Mouse (Mus musculus): Measurements from ENCODE around the gene Gpx7. TPM values are rescaled to one million over a fixed set of nuclear protein-coding genes. Genes with fewer than 3 reads are reported as not detected.
"Not testable (repeated sequence)": the region's sequence is repeated elsewhere in the genome, so short reads cannot be mapped to it uniquely, and the experiment has no call there.

The Gpx7 gene
- total and polyA plus RNA-seq, 3 experiments = 0.11 TPM; not detected in 2

DNA sequence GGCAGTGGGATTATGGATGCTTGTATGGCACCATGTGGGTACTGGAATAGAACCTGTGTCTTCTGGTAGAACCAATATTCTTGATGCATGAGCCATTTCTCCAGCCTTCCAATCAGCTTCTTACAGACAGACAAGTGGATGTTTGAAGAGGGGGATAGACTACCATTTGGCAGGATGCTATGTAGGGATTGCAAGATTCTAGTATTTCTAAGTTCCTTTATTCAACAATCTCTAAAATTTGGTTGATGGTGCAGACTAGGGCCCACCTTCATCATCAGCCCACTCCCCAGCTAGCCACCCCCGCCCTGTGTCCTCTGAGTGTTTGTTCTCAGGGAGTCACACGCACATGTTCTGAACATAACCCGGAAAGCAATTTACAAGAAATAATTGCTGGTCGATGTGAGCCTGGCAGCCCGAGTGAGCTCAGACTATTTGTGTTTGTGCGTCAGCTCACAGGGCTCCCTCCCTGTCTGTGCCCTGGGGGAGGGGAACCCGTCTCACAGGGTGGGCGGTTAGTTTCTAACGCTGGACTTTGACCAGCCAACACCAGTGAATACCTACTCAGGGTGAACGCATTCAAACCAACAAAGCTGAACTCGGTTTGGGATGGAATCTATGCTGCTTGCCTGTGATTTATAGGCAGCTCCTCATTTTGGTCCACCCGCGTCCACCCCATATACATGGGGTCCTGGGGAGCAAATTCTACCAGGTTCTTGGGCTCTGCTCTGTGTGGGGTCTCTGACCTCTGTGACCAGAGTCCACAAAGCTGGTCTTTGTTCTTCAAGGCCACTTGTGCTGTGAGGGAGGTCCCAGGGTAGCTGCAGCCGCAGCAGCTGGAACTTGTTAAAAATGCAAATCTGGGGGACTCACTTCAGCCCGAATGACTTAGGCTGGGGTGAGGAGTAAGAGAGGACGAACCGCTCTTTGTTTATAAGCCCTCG is 44.2 kb downstream of the Gpx7 start:
- Histone ChIP-seq H3K4me3 (ENCODE audit: low read depth, low read length) (no peak overlapping the region), H3K36me3 (replicated peaks) (no peaks in the 10 kb centered on the region), H3K4me1 (ENCODE audit: insufficient read depth, low read depth, low read length) (no peaks in the 10 kb centered on the region), H3K9me3 (replicated peaks) (no peaks in the 10 kb centered on the region), H3K27me3 (ENCODE audit: insufficient read depth, low read length) (peaks cover 59% of the 10 kb centered on the region)
- no peak for TF ChIP-seq GATA1 (IDR thresholded peaks at IDR 0.05; ENCODE audit: borderline replicate concordance, low read length)
- no peak for TF ChIP-seq POLR2AphosphoS5 (IDR thresholded peaks at IDR 0.05; ENCODE audit: insufficient replicate concordance, low read depth, low read length)
- TF ChIP-seq TAL1 (conservative IDR thresholded peaks at IDR 0.05; ENCODE audit: low read depth, low read length) = no peak
- TF ChIP-seq CTCF (IDR thresholded peaks at IDR 0.05; ENCODE audit: low read depth, low read length) = no peak
- TF ChIP-seq GATA2 (IDR thresholded peaks at IDR 0.05; ENCODE audit: borderline replicate concordance, low read depth, low read length) = no peak
- ATAC-seq (ENCODE audit: extremely low read depth, insufficient number of reproducible peaks, low FRiP score, poor library complexity, severe bottlenecking) (no peak), DNase-seq (ENCODE audit: low spot score) (no peak)

DNA sequence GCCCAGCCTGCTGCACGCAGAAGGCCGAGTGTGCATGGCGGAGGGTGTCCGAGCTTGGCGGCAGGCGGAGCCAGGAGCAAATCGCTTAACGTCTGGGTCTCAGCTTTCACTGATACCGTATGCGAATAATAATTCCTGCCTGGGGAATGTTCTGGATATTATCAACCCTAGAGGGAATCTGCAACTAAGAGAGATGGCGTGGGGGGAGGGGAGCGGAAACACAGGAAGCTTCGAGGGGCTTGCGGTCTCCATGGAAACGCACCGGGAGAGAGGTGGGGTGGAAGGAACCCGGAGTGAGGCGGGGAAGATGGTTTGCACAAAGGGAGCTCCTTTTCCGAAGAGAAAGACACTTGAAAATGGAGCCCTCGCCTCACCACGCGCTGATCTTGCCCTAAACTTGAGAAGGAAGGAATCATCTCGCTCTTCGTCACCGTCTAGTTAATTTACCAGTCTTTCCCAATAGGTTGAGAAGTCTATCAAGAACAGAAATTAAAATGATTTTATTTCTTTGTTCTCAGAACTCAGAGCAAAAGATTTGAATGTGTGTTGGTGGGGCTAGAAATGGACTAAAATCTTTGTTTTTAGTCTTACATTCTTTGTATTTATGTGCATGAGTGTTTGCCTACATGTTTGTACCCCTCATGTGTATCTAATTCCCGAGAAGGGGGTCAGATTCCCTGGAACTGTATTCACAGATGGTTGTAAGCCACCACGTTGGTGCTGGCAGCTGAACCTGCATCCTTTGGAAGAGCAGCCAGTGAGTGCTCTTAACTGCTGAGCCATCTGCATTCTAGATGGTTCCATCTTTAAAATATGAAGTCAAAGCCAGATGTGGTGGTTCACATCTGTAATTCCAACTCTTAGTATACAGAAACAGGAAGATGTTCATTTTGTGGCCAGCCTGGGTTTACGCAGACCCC is 46.4 kb downstream of the Gpx7 start:
- ATAC-seq (ENCODE audit: extremely low read depth, insufficient number of reproducible peaks, low FRiP score, poor library complexity, severe bottlenecking) = no peak

DNA sequence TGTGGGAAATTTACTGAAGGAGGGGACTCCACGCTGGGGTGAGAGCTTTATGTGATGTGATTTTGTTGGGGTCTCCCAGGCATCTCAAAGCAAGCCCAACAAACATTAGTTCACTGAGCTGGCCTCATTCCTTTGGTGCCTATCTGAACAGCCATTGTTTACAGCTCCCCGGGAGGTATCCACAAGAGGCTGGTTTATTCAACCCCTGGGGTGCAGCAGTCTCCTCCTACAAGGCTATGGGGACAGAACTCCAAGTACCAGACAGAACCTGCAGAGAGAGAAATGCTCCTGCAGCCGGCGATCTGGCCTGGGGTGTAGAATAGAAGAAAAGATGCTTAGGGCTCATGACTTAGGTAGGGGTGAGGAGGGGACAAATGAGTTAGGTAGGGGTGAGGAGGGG is 48.3 kb downstream of the Gpx7 start:
- Histone ChIP-seq H3K9me3 (replicated peaks) (no peaks in the 10 kb centered on the region), H3K4me1 (ENCODE audit: insufficient read depth, low read depth, low read length) (peaks cover 2% of the 10 kb centered on the region), H3K4me3 (ENCODE audit: low read depth, low read length) (no peak overlapping the region), H3K36me3 (replicated peaks) (no peaks in the 10 kb centered on the region), H3K27me3 (ENCODE audit: insufficient read depth, low read length) (peaks cover 65% of the 10 kb centered on the region)
- DNase-seq (ENCODE audit: low spot score) (no peak), ATAC-seq (ENCODE audit: extremely low read depth, insufficient number of reproducible peaks, low FRiP score, poor library complexity, severe bottlenecking) (no peak)
- TF ChIP-seq POLR2AphosphoS5 (IDR thresholded peaks at IDR 0.05; ENCODE audit: insufficient replicate concordance, low read depth, low read length) = no peak
- TF ChIP-seq GATA2 (IDR thresholded peaks at IDR 0.05; ENCODE audit: borderline replicate concordance, low read depth, low read length) = no peak

More for the DNA sequence above, 46.4 kb downstream of the Gpx7 start:
- H3K27me3 ChIP-seq (ENCODE audit: insufficient read depth, low read length) = peaks cover 73% of the 10 kb centered on the region
- no peaks in the 10 kb centered on the region for H3K36me3 ChIP-seq (replicated peaks)
- no peaks in the 10 kb centered on the region for H3K9me3 ChIP-seq (replicated peaks)
- no peak overlapping the region for H3K4me3 ChIP-seq (ENCODE audit: low read depth, low read length)
- H3K4me1 ChIP-seq (ENCODE audit: insufficient read depth, low read depth, low read length) = no peaks in the 10 kb centered on the region
- TF ChIP-seq CTCF (IDR thresholded peaks at IDR 0.05; ENCODE audit: low read depth, low read length) (no peak), GATA1 (IDR thresholded peaks at IDR 0.05; ENCODE audit: borderline replicate concordance, low read length) (no peak), GATA2 (IDR thresholded peaks at IDR 0.05; ENCODE audit: borderline replicate concordance, low read depth, low read length) (no peak), TAL1 (conservative IDR thresholded peaks at IDR 0.05; ENCODE audit: low read depth, low read length) (no peak), POLR2AphosphoS5 (IDR thresholded peaks at IDR 0.05; ENCODE audit: insufficient replicate concordance, low read depth, low read length) (no peak)
- no peak for DNase-seq (ENCODE audit: low spot score)

DNA sequence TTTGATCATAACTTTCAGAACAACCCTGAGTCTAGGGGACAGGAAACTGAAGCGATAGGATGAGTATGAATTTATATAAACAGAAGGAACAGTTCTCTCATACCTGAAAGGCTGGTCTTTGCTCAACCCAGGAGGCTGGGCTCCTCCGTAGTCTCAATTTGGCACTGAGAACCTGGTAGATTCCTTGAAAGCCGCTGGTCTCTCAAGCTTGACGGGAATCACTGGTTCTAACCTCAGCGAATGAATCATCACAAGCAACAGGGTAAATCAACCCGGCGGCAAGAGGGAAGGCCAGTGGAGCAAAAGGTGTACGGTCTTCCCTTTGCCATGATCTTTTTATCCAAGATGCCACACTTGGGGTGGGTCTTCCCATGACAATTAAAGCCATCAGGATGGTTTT is 49.3 kb downstream of the Gpx7 start:
- Histone ChIP-seq H3K36me3 (replicated peaks) (no peaks in the 10 kb centered on the region), H3K4me1 (ENCODE audit: insufficient read depth, low read depth, low read length) (peaks cover 8% of the 10 kb centered on the region), H3K9me3 (replicated peaks) (no peaks in the 10 kb centered on the region), H3K4me3 (ENCODE audit: low read depth, low read length) (no peak overlapping the region), H3K27me3 (ENCODE audit: insufficient read depth, low read length) (peaks cover 57% of the 10 kb centered on the region)
- ATAC-seq (ENCODE audit: extremely low read depth, insufficient number of reproducible peaks, low FRiP score, poor library complexity, severe bottlenecking) (no peak), DNase-seq (ENCODE audit: low spot score) (no peak)
- no peak for TF ChIP-seq CTCF (IDR thresholded peaks at IDR 0.05; ENCODE audit: low read depth, low read length)
- TF ChIP-seq GATA2 (IDR thresholded peaks at IDR 0.05; ENCODE audit: borderline replicate concordance, low read depth, low read length) = no peak
- no peak for TF ChIP-seq GATA1 (IDR thresholded peaks at IDR 0.05; ENCODE audit: borderline replicate concordance, low read length)
- TF ChIP-seq TAL1 (conservative IDR thresholded peaks at IDR 0.05; ENCODE audit: low read depth, low read length) = no peak
- no peak for TF ChIP-seq POLR2AphosphoS5 (IDR thresholded peaks at IDR 0.05; ENCODE audit: insufficient replicate concordance, low read depth, low read length)

DNA sequence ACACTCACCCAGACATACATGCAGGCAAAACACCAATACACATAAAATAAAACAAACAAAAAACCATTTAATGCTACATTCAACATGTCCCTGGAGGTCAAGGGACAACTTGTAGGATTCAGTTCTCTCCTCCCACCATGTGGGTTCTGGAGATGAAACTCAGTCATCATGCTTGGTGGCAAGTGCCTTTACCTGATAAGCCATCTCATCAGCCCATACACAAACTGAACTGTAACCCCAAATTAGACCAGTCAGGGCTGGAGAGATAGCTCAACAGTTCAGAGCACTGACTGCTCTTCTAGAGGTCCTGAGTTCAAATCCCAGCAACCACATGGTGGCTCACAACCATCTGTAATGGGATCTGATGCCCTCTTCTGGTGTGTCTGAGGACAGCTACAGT is 53.2 kb downstream of the Gpx7 start:
- not testable (repeated sequence) for H3K9me3 ChIP-seq (replicated peaks); DNase-seq (ENCODE audit: low spot score); H3K4me3 ChIP-seq (ENCODE audit: low read depth, low read length); H3K36me3 ChIP-seq (replicated peaks)
- H3K27me3 ChIP-seq (ENCODE audit: insufficient read depth, low read length) = peaks cover 25% of the 10 kb centered on the region
- peak; percentile 57; the same call in 1 of the 2 replicates for ATAC-seq (ENCODE audit: extremely low read depth, insufficient number of reproducible peaks, low FRiP score, poor library complexity, severe bottlenecking)
- peak; percentile 48 for TF ChIP-seq TAL1 (conservative IDR thresholded peaks at IDR 0.05; ENCODE audit: low read depth, low read length)
- peaks cover 29% of the 10 kb centered on the region for H3K4me1 ChIP-seq (ENCODE audit: insufficient read depth, low read depth, low read length)

DNA sequence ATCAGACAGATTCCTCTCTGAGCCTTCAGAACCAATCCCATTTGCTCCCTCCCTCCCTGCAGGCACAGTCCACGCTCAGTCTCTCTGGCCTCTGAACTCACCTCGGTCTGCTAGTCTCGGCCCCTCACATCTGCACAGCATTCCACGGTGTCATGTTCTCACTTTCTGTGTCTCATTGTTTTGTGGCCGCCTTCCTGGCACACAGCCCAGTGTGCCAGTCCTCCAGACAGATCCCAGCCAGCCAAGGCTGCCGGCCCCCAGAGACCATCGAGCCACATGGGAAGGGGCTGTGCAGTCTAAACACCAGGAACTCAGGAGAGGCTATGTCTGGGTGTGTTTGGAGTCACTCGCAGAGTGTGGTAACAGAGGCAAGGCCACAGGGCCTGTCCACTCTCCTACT is 55.9 kb downstream of the Gpx7 start:
- ATAC-seq (ENCODE audit: extremely low read depth, insufficient number of reproducible peaks, low FRiP score, poor library complexity, severe bottlenecking) (no peak), DNase-seq (ENCODE audit: low spot score) (no peak)
- Histone ChIP-seq H3K4me3 (ENCODE audit: low read depth, low read length) (no peak overlapping the region), H3K36me3 (replicated peaks) (no peaks in the 10 kb centered on the region), H3K9me3 (replicated peaks) (no peaks in the 10 kb centered on the region), H3K27me3 (ENCODE audit: insufficient read depth, low read length) (peaks cover 4% of the 10 kb centered on the region), H3K4me1 (ENCODE audit: insufficient read depth, low read depth, low read length) (peaks cover 47% of the 10 kb centered on the region)
- no peak for TF ChIP-seq TAL1 (conservative IDR thresholded peaks at IDR 0.05; ENCODE audit: low read depth, low read length)
- no peak for TF ChIP-seq GATA1 (IDR thresholded peaks at IDR 0.05; ENCODE audit: borderline replicate concordance, low read length)
- no peak for TF ChIP-seq POLR2AphosphoS5 (IDR thresholded peaks at IDR 0.05; ENCODE audit: insufficient replicate concordance, low read depth, low read length)
- no peak for TF ChIP-seq GATA2 (IDR thresholded peaks at IDR 0.05; ENCODE audit: borderline replicate concordance, low read depth, low read length)
- TF ChIP-seq CTCF (IDR thresholded peaks at IDR 0.05; ENCODE audit: low read depth, low read length) = no peak

Other genes with a start within 250 kb of the Gpx7 start
- gene Echdc2, start 241.5 kb downstream of the Gpx7 start, total RNA-seq (2014; fragmentation: Nextera tagmentation) = not detected in 2 replicates
- gene Echdc2, start 241.5 kb downstream of the Gpx7 start, total RNA-seq (2017) = 0.44 TPM in 1 of 2 replicates, not detected in the other
- gene Echdc2, start 241.5 kb downstream of the Gpx7 start, polyA plus RNA-seq (2012) = not detected in 2 replicates
- gene Zyg11a, start 188.9 kb downstream of the Gpx7 start, total RNA-seq (2014; fragmentation: Nextera tagmentation) = not detected in 2 replicates
- gene Zyg11a, start 188.9 kb downstream of the Gpx7 start, total RNA-seq (2017) = not detected in 2 replicates
- not detected in 2 replicates for gene Zyg11a, start 188.9 kb downstream of the Gpx7 start, polyA plus RNA-seq (2012)
- 18.2 and 20.5 TPM in 2 replicates for gene Zyg11b, start 105.9 kb downstream of the Gpx7 start, total RNA-seq (2014; fragmentation: Nextera tagmentation)
- gene Zyg11b, start 105.9 kb downstream of the Gpx7 start, total RNA-seq (2017) = 20.6 and 21.8 TPM in 2 replicates
- gene Zyg11b, start 105.9 kb downstream of the Gpx7 start, polyA plus RNA-seq (2012) = 1.7 and 1.9 TPM in 2 replicates
- gene Coa7, start 78.8 kb downstream of the Gpx7 start, total RNA-seq (2014; fragmentation: Nextera tagmentation) = 4.2 and 6.8 TPM in 2 replicates
- gene Coa7, start 78.8 kb downstream of the Gpx7 start, total RNA-seq (2017) = 6.3 and 11.1 TPM in 2 replicates
- gene Coa7, start 78.8 kb downstream of the Gpx7 start, polyA plus RNA-seq (2012) = 1.4 and 4.2 TPM in 2 replicates
- gene Shisal2a, start 23.6 kb downstream of the Gpx7 start, total RNA-seq (2014; fragmentation: Nextera tagmentation) = not detected in 2 replicates
- not detected in 2 replicates for gene Shisal2a, start 23.6 kb downstream of the Gpx7 start, total RNA-seq (2017)
- gene Shisal2a, start 23.6 kb downstream of the Gpx7 start, polyA plus RNA-seq (2012) = not detected in 2 replicates
- 305 and 351 TPM in 2 replicates for gene Tut4, start 52.5 kb upstream of the Gpx7 start, total RNA-seq (2014; fragmentation: Nextera tagmentation)
- 36.6 and 49.0 TPM in 2 replicates for gene Tut4, start 52.5 kb upstream of the Gpx7 start, total RNA-seq (2017)
- gene Tut4, start 52.5 kb upstream of the Gpx7 start, polyA plus RNA-seq (2012) = 38.8 and 41.8 TPM in 2 replicates
- 49.0 and 61.0 TPM in 2 replicates for gene Prpf38a, start 172.4 kb upstream of the Gpx7 start, total RNA-seq (2014; fragmentation: Nextera tagmentation)
- gene Prpf38a, start 172.4 kb upstream of the Gpx7 start, total RNA-seq (2017) = 123 and 134 TPM in 2 replicates
- 3.6 and 5.1 TPM in 2 replicates for gene Prpf38a, start 172.4 kb upstream of the Gpx7 start, polyA plus RNA-seq (2012)
- gene Orc1, start 172.5 kb upstream of the Gpx7 start, total RNA-seq (2014; fragmentation: Nextera tagmentation) = 24.0 and 26.7 TPM in 2 replicates
- 21.3 and 22.9 TPM in 2 replicates for gene Orc1, start 172.5 kb upstream of the Gpx7 start, total RNA-seq (2017)
- 24.3 and 24.7 TPM in 2 replicates for gene Orc1, start 172.5 kb upstream of the Gpx7 start, polyA plus RNA-seq (2012)
- 35.0 and 45.7 TPM in 2 replicates for gene Cc2d1b, start 213.0 kb upstream of the Gpx7 start, total RNA-seq (2014; fragmentation: Nextera tagmentation)
- 75.9 and 85.8 TPM in 2 replicates for gene Cc2d1b, start 213.0 kb upstream of the Gpx7 start, total RNA-seq (2017)
- 73.5 and 80.8 TPM in 2 replicates for gene Cc2d1b, start 213.0 kb upstream of the Gpx7 start, polyA plus RNA-seq (2012)